Mouse (Mus musculus): ENCODE measurements around the gene Pcbp2. TPM values are rescaled to one million over a fixed set of nuclear protein-coding genes. Genes with fewer than 3 reads are reported as not detected.

The Pcbp2 gene
- polyA plus RNA-seq, 1 experiment: 539 TPM

DNA sequence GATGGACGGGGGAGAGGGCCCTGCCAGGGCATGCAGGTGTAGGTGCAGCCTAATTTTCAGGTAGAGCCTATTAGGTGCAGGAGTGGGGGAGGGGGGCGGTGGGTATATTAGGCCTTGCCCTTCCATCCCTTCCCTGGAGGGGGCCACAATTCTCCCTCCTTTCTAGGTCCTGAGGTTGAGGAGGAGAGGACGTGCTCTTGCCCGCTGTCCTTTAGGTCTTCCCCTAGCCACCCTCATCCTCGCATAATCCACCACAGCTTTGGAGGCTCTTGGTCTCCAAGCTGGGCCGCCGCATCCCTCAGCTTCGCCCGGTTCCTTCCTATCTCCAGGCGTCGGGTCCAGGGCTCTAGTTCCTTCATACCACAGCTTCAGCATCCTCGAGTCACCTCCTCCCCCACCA is 46.0 kb downstream of the Pcbp2 start:
- peak in 1 of 2 experiments; percentile 68 for DNase-seq
- H3K4me1 ChIP-seq (ENCODE audit: control insufficient read depth, insufficient read depth, low read length): peaks cover 23% of the 10 kb centered on the region; the same call in 1 of the 2 replicates

DNA sequence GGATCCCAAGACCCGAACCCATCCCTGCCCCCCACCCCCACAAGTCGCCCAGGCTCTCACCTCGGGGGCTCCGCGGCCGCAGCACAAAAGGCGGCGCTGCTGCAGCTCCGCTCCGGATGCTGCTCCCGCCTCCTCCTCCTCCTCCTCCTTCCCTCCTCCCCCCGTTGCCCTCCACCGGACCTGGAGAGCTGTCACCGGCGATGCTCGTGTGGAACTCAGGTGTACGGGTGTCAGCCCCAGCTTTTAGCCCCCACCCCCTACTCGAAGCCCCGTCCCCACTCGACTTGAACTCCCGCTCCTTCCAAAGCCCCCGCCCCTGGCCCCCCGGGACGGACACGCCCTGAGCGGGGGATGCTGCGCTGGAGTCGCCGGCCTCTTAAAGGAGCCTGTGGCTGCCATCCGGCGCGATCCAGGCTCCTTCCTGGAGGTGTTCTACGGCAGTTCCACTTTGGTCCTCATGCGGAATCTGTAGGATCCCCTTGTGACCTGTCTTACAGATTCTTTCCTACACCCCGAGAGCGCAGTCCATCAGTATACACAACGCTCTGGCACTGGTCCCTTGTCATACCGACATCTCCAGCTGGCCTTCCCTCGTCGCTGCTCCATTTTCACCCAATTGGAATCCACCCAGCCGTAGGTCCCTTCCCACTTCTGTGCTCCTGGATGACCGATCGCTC is 46.5 kb downstream of the Pcbp2 start, which contains the start of gene Map3k12:
TSS of gene Map3k12 (minus strand) at position 337 of the 677 bp plus-strand sequence.
- peak within 1 kb of the TSS; percentile 92 for H3K4me3 ChIP-seq (replicated peaks; ENCODE audit: insufficient read depth, low read depth, low read length)
- peaks cover 27% of the 10 kb centered on the region for H3K4me1 ChIP-seq (ENCODE audit: control insufficient read depth, insufficient read depth, low read length)
- TF ChIP-seq CTCF (IDR thresholded peaks at IDR 0.05; ENCODE audit: borderline replicate concordance, insufficient read depth, low read depth, low read length) (no peak), POLR2A (IDR thresholded peaks at IDR 0.05; ENCODE audit: borderline replicate concordance, insufficient read depth, low read length) (peak; percentile 47)
- under 1% methylated on average over 43 of the region's 43 CpGs for WGBS
- peak within 1 kb of the TSS; percentile 92 for H3K27ac ChIP-seq (ENCODE audit: insufficient read depth, low read length)
- no peaks in the 10 kb centered on the region for H3K27me3 ChIP-seq (ENCODE audit: control insufficient read depth, insufficient read depth, low read length)
- peak; percentile 89 to 90 for DNase-seq

More for the DNA sequence above, 46.0 kb downstream of the Pcbp2 start:
- no peak for TF ChIP-seq POLR2A (IDR thresholded peaks at IDR 0.05; ENCODE audit: borderline replicate concordance, insufficient read depth, low read length)
- 0 out of 2 replicates have a peak, but pooled peaks have one; percentile 1 for TF ChIP-seq CTCF (IDR thresholded peaks at IDR 0.05; ENCODE audit: borderline replicate concordance, insufficient read depth, low read depth, low read length)
- H3K4me3 ChIP-seq (replicated peaks; ENCODE audit: insufficient read depth, low read depth, low read length): peak overlapping the region; percentile 92
- no peaks in the 10 kb centered on the region for H3K27me3 ChIP-seq (ENCODE audit: control insufficient read depth, insufficient read depth, low read length)
- under 1% methylated on average over 12 of the region's 12 CpGs for whole genome bisulfite sequencing
- peak overlapping the region; percentile 69 for H3K27ac ChIP-seq (ENCODE audit: insufficient read depth, low read length)

DNA sequence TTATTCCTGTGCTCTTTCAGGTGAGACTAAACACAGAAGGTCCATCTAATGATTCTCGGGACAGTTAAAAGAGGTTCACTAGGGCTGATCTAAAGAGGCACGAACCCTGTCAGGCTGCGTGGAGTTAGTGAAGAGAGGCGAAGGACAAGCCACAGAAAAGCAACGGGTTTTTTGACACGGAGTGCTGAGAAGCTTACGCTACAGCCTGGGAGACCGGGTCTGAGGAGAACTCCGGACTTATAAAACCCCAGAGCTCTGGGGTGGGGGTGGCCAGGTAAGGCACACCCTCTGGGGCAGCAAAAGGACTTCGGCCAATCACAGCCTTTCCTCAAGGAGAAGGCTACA is 47.3 kb downstream of the Pcbp2 start:
- 0% methylated on average over 10 of the region's 10 CpGs for WGBS
- DNase-seq: no peak
- Histone ChIP-seq H3K27me3 (ENCODE audit: control insufficient read depth, insufficient read depth, low read length) (no peaks in the 10 kb centered on the region), H3K27ac (ENCODE audit: insufficient read depth, low read length) (peak overlapping the region; percentile 92), H3K4me3 (replicated peaks; ENCODE audit: insufficient read depth, low read depth, low read length) (peak overlapping the region; percentile 92), H3K4me1 (ENCODE audit: control insufficient read depth, insufficient read depth, low read length) (peaks cover 23% of the 10 kb centered on the region)
- TF ChIP-seq POLR2A (IDR thresholded peaks at IDR 0.05; ENCODE audit: borderline replicate concordance, insufficient read depth, low read length) (peak; percentile 98), CTCF (IDR thresholded peaks at IDR 0.05; ENCODE audit: borderline replicate concordance, insufficient read depth, low read depth, low read length) (no peak)

DNA sequence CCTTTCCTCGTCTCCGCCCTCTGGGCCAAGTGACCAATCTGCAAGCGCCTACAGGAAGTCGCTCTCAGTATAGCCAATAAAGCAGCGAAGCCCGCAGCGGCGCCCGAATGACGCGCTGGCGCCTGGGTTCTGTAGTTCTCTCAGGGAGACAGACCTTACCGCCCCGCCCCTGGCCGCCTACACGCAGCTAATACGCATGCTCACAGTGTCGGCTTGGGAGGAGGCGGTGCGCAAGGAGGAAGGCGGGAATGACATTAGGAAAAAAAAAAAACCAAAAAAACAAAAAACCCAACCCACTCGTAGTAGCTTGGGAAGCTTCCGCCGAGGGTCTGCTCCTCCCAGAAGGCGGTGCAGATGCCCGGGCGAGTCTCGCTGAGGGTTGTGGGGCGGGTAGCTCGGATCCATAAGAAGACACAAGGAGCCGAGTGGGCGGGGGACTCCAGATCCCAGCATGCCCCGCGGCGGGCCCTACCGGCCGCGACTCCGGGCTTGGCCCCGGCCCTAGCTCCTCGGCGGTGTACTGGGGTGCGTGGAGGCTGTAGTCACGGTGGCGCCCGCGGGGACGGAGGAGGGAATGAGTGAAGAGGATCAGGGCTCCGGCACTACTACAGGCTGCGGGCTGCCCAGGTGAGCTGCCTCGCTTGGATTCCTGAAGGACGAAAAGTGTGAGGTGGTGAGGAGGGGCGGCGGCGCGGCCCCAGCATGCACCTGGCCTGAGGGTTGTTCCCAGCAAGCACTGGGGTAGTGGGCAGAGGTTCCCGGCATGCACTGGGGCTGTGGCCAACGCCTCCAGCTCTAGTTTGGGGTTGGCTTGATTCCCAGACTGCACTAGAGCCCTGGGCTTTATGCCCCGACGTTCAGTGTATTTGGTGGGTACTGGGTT is 47.9 kb downstream of the Pcbp2 start, which contains the start of gene Tarbp2:
TSS of gene Tarbp2 (plus strand) at position 217 of the 883 bp plus-strand sequence.
- Histone ChIP-seq H3K27me3 (ENCODE audit: control insufficient read depth, insufficient read depth, low read length) (no peaks in the 10 kb centered on the region), H3K27ac (ENCODE audit: insufficient read depth, low read length) (peak within 1 kb of the TSS; percentile 99), H3K4me1 (ENCODE audit: control insufficient read depth, insufficient read depth, low read length) (peaks cover 16% of the 10 kb centered on the region), H3K4me3 (replicated peaks; ENCODE audit: insufficient read depth, low read depth, low read length) (peak within 1 kb of the TSS; percentile 92)
- peak; percentile 100 for DNase-seq
- TF ChIP-seq POLR2A (IDR thresholded peaks at IDR 0.05; ENCODE audit: borderline replicate concordance, insufficient read depth, low read length) (peak; percentile 44; the same call in 1 of the 2 replicates), CTCF (IDR thresholded peaks at IDR 0.05; ENCODE audit: borderline replicate concordance, insufficient read depth, low read depth, low read length) (no peak)
- WGBS: under 1% methylated on average over 60 of the region's 60 CpGs

DNA sequence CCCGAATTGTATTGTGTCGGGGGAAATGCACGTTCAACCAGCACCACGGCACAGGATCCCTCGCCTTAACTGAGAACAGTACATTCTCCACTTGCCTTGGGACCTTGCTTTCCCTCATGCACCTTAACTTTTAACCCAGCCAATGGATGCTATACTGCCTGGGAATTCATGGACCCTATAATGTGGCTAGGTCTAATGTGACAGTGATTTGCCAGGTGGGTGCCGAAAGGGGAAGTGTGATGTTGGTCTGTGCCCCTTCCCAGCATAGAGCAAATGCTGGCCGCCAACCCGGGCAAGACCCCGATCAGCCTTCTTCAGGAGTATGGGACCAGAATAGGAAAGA is 48.5 kb downstream of the Pcbp2 start:
- peak overlapping the region; percentile 91 for H3K4me3 ChIP-seq (replicated peaks; ENCODE audit: insufficient read depth, low read depth, low read length)
- H3K27ac ChIP-seq (ENCODE audit: insufficient read depth, low read length): peak overlapping the region; percentile 87
- peaks cover 16% of the 10 kb centered on the region for H3K4me1 ChIP-seq (ENCODE audit: control insufficient read depth, insufficient read depth, low read length)
- no peak for TF ChIP-seq POLR2A (IDR thresholded peaks at IDR 0.05; ENCODE audit: borderline replicate concordance, insufficient read depth, low read length)
- no peak for TF ChIP-seq CTCF (IDR thresholded peaks at IDR 0.05; ENCODE audit: borderline replicate concordance, insufficient read depth, low read depth, low read length)
- no peak for DNase-seq
- WGBS: 4% methylated on average over 9 of the region's 9 CpGs
- no peaks in the 10 kb centered on the region for H3K27me3 ChIP-seq (ENCODE audit: control insufficient read depth, insufficient read depth, low read length)

DNA sequence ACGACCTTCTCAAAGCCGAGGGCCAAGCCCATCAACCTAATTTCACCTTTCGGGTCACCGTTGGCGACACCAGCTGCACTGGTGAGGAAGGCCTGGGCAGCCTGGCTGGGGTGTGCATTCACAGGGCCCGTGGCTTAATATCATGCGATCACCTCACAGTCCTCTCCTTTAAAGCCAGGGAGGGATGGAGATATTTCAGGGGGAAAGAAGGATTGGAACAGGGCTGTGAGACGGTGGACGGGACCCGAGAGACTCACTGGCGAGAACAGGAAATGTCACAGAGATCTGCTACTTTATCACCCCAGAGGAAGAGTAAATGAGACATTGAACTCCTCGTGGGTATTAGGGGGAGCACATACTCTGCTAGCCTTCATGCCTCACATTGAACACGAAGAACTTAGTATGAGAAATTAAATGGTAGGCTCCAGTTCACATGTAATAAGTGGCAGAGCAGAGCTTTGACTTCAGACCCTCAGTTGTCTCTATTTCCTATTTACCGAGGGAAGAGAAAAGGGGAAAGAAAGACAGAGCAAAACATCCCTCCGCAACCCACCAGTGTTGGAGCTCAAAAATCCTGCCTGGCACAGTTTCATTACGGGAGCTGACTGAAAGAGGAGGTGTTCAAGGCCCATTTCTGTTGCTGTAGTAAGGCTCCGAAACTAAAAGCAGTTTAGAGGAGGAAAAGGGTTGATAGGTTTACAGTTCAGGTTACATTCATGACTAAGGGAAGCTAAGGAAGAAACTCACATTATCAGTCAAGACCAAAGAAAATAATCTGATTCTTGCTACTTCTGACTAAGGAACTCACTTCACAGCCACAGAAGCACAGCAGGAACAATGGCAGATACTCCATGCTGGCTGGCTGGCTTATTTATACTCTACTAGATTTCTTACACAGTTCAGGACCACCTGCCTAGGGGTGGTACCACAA is 49.1 kb downstream of the Pcbp2 start:
- TF ChIP-seq POLR2A (IDR thresholded peaks at IDR 0.05; ENCODE audit: borderline replicate concordance, insufficient read depth, low read length) (no peak), CTCF (IDR thresholded peaks at IDR 0.05; ENCODE audit: borderline replicate concordance, insufficient read depth, low read depth, low read length) (no peak)
- H3K27me3 ChIP-seq (ENCODE audit: control insufficient read depth, insufficient read depth, low read length): no peaks in the 10 kb centered on the region
- no peak for DNase-seq
- peak overlapping the region; percentile 87 for H3K27ac ChIP-seq (ENCODE audit: insufficient read depth, low read length)
- H3K4me1 ChIP-seq (ENCODE audit: control insufficient read depth, insufficient read depth, low read length): peaks cover 22% of the 10 kb centered on the region
- peak overlapping the region; percentile 91 for H3K4me3 ChIP-seq (replicated peaks; ENCODE audit: insufficient read depth, low read depth, low read length)
- WGBS: 25% methylated on average over 17 of the region's 17 CpGs

DNA sequence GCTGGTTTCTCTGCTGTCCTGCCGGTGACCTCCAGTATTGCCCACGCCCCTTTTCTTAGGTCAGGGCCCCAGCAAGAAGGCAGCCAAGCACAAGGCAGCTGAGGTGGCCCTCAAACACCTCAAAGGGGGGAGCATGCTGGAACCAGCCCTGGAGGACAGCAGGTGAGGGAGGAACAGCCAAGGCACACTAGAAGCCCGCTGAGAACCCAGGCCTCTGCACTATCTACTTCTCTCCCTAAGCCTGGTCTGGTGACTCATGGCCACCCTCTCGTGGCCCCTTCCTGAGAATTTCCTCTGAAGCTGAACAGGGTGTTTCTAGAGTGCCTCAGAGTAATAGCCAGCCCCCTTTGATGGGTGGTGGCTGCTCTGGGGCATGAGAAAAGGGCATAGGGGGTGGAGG is 50.1 kb downstream of the Pcbp2 start:
- H3K27me3 ChIP-seq (ENCODE audit: control insufficient read depth, insufficient read depth, low read length): no peaks in the 10 kb centered on the region
- TF ChIP-seq POLR2A (IDR thresholded peaks at IDR 0.05; ENCODE audit: borderline replicate concordance, insufficient read depth, low read length) (no peak), CTCF (IDR thresholded peaks at IDR 0.05; ENCODE audit: borderline replicate concordance, insufficient read depth, low read depth, low read length) (no peak)
- H3K4me3 ChIP-seq (replicated peaks; ENCODE audit: insufficient read depth, low read depth, low read length): no peak overlapping the region
- H3K27ac ChIP-seq (ENCODE audit: insufficient read depth, low read length): peak overlapping the region; percentile 62
- peaks cover 26% of the 10 kb centered on the region for H3K4me1 ChIP-seq (ENCODE audit: control insufficient read depth, insufficient read depth, low read length)
- DNase-seq: peak; percentile 60 to 75
- 17% methylated on average over 4 of the region's 4 CpGs for WGBS
